Mouse (Mus musculus) embryonic fibroblast, embryonic 13.5 days (primary cell): Measurements from ENCODE around the gene Fstl1.

Source experiments
- CTCF ChIP-seq: IDR thresholded peaks from 2 replicates; pipeline ENCODE4 v1.5.1; 2011; ENCODE audit warnings: mild to moderate bottlenecking, control low read depth, low read length, moderate library complexity, borderline replicate concordance; ENCODE audit not compliant: insufficient read depth
- POLR2A ChIP-seq: IDR thresholded peaks from 2 replicates; pipeline ENCODE4 v1.6.1; 2011; ENCODE audit warnings: low read depth, mild to moderate bottlenecking, control low read depth, low read length, moderate library complexity

- no peak for TF ChIP-seq POLR2A
- TF ChIP-seq CTCF: no peak
These were observed 78.9 kb downstream of the Fstl1 start for GRCm38 (mm10) chr16:37855583-37855982.
